Mouse (Mus musculus) testis, adult 2 months (tissue): Measurements from ENCODE around the gene Trappc1. TPM values are rescaled to one million over a fixed set of nuclear protein-coding genes. Genes with fewer than 3 reads are reported as not detected.
"Not testable (repeated sequence)": the region's sequence is repeated elsewhere in the genome, so short reads cannot be mapped to it uniquely, and the experiment has no call there.

ENCODE experiments used
- H3K27ac ChIP-seq: fragments of 200-500 bp; 2 replicates; pipeline ENCODE4 v1.5.1; 2012; ENCODE audit warnings: low read depth, low read length; ENCODE audit not compliant: control insufficient read depth, insufficient read depth
- H3K27me3 ChIP-seq: fragments of 200-500 bp; 2 replicates; pipeline ENCODE4 v1.6.1; 2012; ENCODE audit warnings: mild to moderate bottlenecking, low read length, moderate library complexity; ENCODE audit not compliant: control insufficient read depth, insufficient read depth
- H3K36me3 ChIP-seq: fragments of 200-500 bp; 2 replicates; pipeline ENCODE4 v1.6.1; 2012; ENCODE audit warnings: mild to moderate bottlenecking, low read length; ENCODE audit not compliant: control insufficient read depth, insufficient read depth
- H3K4me1 ChIP-seq: fragments of 200-500 bp; 2 replicates; pipeline ENCODE4 v1.6.1; 2012; ENCODE audit warnings: low read length; ENCODE audit not compliant: control insufficient read depth, insufficient read depth
- H3K4me3 ChIP-seq: fragments of 200-500 bp; 2 replicates; pipeline ENCODE4 v1.5.1; 2012; ENCODE audit warnings: low read depth, mild to moderate bottlenecking, low read length, moderate library complexity, mixed read lengths; ENCODE audit not compliant: control insufficient read depth
- CTCF ChIP-seq: fragments of 200-500 bp; IDR thresholded peaks from 2 replicates; pipeline ENCODE4 v1.5.1; 2012; ENCODE audit warnings: low read depth, mild to moderate bottlenecking, inconsistent platforms, low read length, moderate library complexity; ENCODE audit not compliant: control insufficient read depth, insufficient read depth, insufficient replicate concordance
- POLR2A ChIP-seq: fragments of 200-500 bp; IDR thresholded peaks from 2 replicates; pipeline ENCODE4 v1.6.1; 2012; ENCODE audit warnings: low read depth, mild to moderate bottlenecking, inconsistent platforms, low read length, moderate library complexity; ENCODE audit not compliant: control insufficient read depth
- polyA plus RNA-seq: library from polyadenylated mRNA; depleted of rRNA; stranded (reverse); fragments of >200 nt; gene quantifications from 2 replicates; pipeline ENCODE4 v1.2.3, GENCODE M21; 2012

Gene Trappc1
- polyA plus RNA-seq, 1 experiment = 25.5 TPM

GRCm38 (mm10) chr11:69298231-69298630 is 25.5 kb upstream of the Trappc1 start:
- Histone ChIP-seq H3K4me1 (no peaks in the 10 kb centered on the region), H3K27me3 (no peaks in the 10 kb centered on the region), H3K36me3 (peaks cover 4% of the 10 kb centered on the region), H3K4me3 (no peak overlapping the region), H3K27ac (no peak overlapping the region)
- TF ChIP-seq POLR2A (no peak), CTCF (no peak)

GRCm38 (mm10) chr11:69302817-69303216 is 21.0 kb upstream of the Trappc1 start:
- Histone ChIP-seq H3K27me3 (no peaks in the 10 kb centered on the region), H3K4me1 (no peaks in the 10 kb centered on the region), H3K27ac (no peak overlapping the region), H3K4me3 (no peak overlapping the region), H3K36me3 (peaks cover 8% of the 10 kb centered on the region)
- TF ChIP-seq POLR2A = no peak
- TF ChIP-seq CTCF = no peak

GRCm38 (mm10) chr11:69305291-69305690 is 18.5 kb upstream of the Trappc1 start:
- Histone ChIP-seq H3K27ac (no peak overlapping the region), H3K4me3 (no peak overlapping the region), H3K36me3 (peaks cover 7% of the 10 kb centered on the region), H3K4me1 (no peaks in the 10 kb centered on the region), H3K27me3 (no peaks in the 10 kb centered on the region)
- no peak for TF ChIP-seq POLR2A
- TF ChIP-seq CTCF = no peak

- no peaks in the 10 kb centered on the region for H3K4me1 ChIP-seq
- no peaks in the 10 kb centered on the region for H3K27me3 ChIP-seq
- peaks cover 9% of the 10 kb centered on the region for H3K36me3 ChIP-seq
- H3K27ac ChIP-seq = no peak overlapping the region
- TF ChIP-seq CTCF (no peak), POLR2A (no peak)
- H3K4me3 ChIP-seq = no peak overlapping the region
These were observed 17.7 kb upstream of the Trappc1 start for GRCm38 (mm10) chr11:69306039-69306438.

GRCm38 (mm10) chr11:69311266-69311665 is 12.5 kb upstream of the Trappc1 start:
- Histone ChIP-seq H3K36me3 (peaks cover 5% of the 10 kb centered on the region; the same call in 1 of the 2 replicates), H3K4me1 (no peaks in the 10 kb centered on the region), H3K27ac (no peak overlapping the region), H3K4me3 (no peak overlapping the region), H3K27me3 (no peaks in the 10 kb centered on the region)
- no peak for TF ChIP-seq POLR2A
- no peak for TF ChIP-seq CTCF

GRCm38 (mm10) chr11:69316361-69316760 is 7.4 kb upstream of the Trappc1 start:
- H3K4me1 ChIP-seq = no peaks in the 10 kb centered on the region
- TF ChIP-seq POLR2A (no peak), CTCF (no peak)
- H3K4me3 ChIP-seq = no peak overlapping the region
- H3K27ac ChIP-seq = no peak overlapping the region
- H3K27me3 ChIP-seq = no peaks in the 10 kb centered on the region
- H3K36me3 ChIP-seq = peaks cover 4% of the 10 kb centered on the region

GRCm38 (mm10) chr11:69318000-69318399 is 5.8 kb upstream of the Trappc1 start:
- not testable (repeated sequence) for H3K27ac ChIP-seq, H3K4me3 ChIP-seq, H3K27me3 ChIP-seq, H3K4me1 ChIP-seq, H3K36me3 ChIP-seq

GRCm38 (mm10) chr11:69321580-69321979 is 2.2 kb upstream of the Trappc1 start:
- peaks cover 26% of the 10 kb centered on the region for H3K4me1 ChIP-seq
- no peak for TF ChIP-seq CTCF
- H3K27ac ChIP-seq = no peak overlapping the region
- peaks cover 4% of the 10 kb centered on the region for H3K36me3 ChIP-seq
- H3K4me3 ChIP-seq = no peak overlapping the region
- no peaks in the 10 kb centered on the region for H3K27me3 ChIP-seq
